Mouse (Mus musculus) megakaryocyte-erythroid progenitor cell, adult 5-6 weeks (primary cell): Measurements from ENCODE around the gene Mgat1. TPM values are rescaled to one million over a fixed set of nuclear protein-coding genes. Genes with fewer than 3 reads are reported as not detected.

Source experiments
- ATAC-seq: replicated peaks from 2 replicates; pipeline ENCODE4 v1.8.0; 2016; ENCODE audit warnings: mild to moderate bottlenecking, inconsistent platforms; ENCODE audit not compliant: severe bottlenecking, poor library complexity, low FRiP score, low TSS enrichment
- total RNA-seq, 2 experiments: library from RNA; stranded (forward) in 1 of 2; stranded (reverse) in 1 of 2; fragments of 200-1000, 215-1000 nt in 1 of 2; fragments of >200 nt in 1 of 2; fragmentation: Nextera tagmentation in 1 of 2; gene quantifications; 2 replicates each; pipeline ENCODE4 v1.2.3; 2014 to 2017

Mgat1 gene
- total RNA-seq, 2 experiments from 2014 or later: 34.2 to 53.5 TPM

DNA sequence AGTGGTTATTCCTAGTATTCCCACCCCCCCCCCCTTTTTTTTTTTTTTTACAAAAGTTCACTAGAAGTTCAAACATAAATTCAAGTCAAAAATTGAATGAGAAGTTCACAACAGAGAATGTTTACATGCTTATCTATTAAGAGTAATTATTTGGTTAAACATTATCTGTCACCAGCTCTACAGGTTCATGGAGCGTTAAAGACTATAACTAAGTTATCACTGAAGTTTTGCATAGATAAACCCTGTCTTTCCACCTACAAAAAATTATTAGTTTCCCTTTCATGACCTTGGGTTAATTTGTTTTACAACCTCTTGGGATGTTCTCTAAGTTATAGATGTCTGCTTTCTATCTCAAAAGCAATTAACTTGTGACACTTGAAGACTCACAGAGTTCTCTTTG, 3.7 kb upstream of the Mgat1 start:
- no peak for ATAC-seq

DNA sequence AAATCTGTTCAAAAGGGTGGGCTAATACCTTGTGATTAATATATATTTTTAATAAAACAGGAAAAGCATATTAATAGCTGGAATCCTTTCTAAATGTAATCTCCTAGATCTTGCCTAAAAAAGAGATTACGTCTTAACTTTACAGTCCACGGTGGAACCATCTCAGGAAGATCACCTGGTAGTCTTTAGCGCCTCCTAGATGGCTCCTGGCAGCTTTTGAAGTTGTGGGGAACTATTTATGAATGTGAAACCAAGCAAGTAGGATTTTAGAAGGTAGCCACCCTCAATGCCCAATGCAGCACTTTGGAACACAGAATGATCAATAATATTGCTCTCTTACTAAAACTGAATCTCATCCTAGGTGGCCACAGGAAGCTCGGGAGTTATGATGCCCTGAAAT, 3.1 kb upstream of the Mgat1 start:
- ATAC-seq: no peak

DNA sequence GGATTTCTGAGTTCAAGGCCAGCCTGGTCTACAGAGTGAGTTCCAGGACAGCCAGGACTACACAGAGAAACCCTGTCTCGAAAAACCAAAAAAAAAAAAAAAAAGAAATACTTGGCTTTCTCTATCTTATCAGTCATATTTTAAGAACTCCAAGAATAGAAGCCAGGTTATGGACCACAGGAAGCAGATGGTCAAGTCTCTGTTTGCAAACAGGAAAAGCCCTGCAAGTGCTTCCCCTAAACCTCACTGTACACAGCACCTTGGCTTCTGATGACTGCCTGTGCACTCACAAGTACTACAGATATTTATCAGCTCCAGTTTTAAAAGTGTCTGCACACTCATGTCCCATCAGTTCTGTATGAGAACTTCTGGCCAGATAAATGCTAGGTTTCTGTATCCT, 2.5 kb upstream of the Mgat1 start:
- ATAC-seq: no peak

DNA sequence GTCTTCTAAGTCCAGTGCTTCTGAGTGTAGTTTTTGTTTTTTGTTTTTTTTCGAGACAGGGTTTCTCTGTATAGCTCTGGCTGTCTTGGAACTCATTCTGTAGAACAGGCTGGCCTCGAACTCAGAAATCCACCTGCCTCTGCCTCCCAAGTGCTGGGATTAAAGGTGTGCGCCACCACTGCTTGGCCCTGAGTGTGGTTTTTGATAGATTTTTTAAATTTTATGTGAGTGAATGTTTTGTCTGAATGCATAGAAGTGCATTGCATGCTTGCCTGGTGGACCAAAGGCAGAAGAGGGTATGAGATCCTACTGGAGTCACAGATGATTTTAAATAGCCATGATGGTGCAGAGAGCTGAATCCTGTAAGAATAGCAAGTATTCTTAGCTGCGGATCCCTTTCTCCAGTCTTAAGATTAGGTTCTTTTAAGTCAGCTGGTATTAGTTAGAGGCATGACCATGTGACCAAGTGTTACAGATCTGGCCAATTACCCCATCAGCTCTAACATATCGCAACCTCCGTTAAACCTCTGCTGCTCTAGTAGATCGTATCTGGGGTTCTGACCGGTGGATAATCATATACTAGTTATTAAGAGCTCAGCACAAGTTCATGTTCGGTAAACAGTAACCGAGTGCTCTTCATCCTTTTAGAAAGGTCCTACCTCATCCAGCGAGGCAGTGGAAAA, 906 bp upstream of the Mgat1 start:
- no peak for ATAC-seq

DNA sequence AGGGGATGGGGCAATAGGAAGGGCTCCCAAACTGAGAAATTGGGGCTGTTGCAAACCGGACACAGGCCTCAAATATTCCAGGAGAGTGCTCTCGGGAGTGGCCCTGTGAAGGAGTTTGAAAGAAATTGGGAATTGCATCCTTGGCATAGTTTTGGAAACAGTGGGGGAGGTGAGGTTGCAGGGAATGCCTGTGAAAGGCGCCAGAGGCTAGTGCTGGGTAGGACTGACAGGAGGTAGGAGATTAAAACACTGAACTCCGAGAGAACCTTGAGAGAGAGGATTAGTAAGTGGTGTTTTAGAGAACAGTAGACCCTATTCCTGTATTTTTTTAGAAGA, 572 bp downstream of the Mgat1 start:
- no peak for ATAC-seq

DNA sequence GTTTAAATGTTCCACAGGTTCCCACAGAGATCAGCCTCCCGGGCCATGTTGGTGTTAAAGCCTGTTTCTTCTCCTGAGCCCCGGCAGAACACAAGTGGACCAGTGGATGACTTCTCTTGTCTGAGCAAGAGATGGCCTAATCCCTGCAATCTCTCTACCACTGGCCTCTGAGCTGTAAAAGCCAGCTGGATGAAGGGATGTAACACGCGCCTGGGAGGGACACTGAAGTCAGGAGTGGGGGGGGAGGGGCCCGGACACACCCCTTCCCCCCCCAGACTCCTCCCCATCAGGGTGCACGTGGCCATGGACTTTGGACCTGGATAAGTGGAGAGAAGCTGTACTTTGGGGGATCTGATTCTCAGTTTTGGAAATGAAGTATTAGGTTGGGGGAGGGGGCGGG, 1.2 kb downstream of the Mgat1 start:
- no peak for ATAC-seq

DNA sequence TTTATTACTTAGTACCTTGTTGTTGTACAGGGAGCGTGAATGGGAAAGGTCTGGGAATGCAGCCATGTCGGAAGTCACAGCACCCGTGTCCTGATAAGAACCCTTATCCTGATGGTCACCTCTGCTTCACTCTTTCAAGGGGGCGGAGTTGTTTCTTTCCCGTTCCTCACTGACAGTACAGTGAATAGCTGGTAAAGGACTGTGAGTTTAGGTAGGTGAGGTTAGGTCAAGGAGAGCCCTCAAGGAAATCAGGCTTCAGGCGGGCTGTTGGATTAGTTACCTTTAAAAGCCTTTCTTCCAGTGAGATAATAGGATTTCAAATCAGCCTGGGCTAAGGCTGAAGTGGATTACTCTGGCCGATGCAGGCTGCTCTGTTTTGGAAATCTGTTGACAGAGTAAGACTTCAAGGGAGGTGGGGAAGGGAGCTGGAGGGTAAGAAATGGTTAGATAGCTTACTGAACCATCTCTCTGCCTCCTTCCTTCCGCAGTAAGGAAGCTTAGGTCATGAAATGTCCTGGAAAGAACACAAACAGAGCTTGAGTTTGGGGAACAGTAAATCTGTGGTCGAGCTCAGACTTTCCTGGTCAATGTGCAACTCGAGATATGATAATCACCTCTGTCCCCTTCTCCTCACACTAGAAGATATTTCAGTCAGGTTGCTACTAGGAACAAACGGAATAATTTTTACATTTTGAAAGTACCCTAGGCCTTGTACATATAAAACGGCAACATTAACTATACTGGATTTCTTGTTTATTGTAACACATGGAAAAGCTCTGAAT, 1.8 kb downstream of the Mgat1 start:
- ATAC-seq: no peak

DNA sequence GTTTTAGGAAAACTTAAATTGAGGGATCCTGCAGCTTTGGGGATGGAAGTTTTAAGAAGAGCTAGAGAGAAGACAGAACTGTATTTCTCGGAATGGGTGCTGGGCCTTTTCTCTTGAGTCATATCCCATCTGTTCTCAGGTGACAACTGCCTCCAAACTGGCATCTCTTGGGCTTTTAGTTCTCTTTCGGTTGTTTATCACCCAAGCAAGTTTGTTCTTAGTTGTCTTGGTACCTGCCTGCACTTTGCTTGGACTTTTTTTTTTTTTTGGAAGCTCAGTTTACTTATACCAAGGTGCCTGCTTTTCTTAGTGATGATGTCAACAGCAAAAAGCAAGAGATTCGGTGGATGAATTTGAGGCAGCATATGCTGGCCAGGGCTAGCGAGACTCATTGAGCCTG, 2.5 kb downstream of the Mgat1 start:
- ATAC-seq: no peak

DNA sequence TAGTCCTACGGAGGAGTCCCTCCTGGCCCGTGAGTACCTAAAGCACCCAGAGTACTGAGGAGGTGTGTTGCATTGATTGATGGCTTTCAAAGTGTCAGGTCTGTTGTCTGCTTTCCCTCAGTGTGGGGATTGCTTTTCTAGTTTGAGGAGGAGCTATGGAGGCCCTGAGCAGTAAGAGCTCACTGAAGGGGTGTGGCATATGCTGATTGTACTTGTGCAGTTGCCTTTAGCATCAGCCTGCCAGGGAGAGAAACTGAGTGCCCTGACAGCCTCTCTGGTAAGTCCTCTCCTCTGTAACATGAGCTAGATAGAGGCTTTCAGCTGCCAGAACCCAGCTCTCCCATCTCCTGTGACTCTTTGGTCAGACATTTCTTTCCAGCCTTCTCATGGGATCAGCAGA, 3.3 kb downstream of the Mgat1 start:
- ATAC-seq: no peak

DNA sequence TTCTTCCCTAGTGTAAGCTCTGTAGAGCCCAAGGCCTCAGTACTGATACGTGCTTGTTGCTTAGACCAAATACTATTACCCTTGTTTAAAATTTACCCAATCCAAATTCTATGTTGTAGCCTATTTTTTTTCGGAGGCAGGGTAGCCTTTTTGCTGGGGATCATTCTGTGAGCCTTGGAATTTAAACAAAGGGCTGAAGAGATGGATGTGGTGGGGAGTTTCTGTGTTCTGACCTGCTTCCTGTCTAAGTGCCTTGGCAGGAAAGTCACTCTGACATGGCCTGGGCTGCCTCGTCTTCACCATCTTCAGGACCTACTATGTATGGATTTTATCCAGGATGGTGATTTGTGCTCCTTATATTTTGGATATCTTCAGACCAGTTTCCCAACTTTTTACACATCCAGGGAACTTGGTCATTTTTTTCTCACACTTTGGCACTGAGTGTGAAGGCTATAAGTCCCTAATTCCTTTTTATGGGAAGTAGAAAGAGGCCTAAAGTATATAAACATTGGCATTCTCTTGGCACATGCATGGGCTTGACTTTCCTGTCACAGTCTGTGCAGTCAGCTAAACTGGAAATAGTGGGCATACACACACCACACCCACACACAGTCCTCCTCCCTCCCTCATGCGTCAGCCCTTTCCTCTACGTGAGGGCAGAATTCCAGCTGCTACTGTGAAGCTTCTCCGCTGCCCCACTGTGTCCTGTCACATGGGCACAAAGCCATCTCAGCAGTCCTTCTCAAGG, 4.4 kb downstream of the Mgat1 start:
- no peak for ATAC-seq

DNA sequence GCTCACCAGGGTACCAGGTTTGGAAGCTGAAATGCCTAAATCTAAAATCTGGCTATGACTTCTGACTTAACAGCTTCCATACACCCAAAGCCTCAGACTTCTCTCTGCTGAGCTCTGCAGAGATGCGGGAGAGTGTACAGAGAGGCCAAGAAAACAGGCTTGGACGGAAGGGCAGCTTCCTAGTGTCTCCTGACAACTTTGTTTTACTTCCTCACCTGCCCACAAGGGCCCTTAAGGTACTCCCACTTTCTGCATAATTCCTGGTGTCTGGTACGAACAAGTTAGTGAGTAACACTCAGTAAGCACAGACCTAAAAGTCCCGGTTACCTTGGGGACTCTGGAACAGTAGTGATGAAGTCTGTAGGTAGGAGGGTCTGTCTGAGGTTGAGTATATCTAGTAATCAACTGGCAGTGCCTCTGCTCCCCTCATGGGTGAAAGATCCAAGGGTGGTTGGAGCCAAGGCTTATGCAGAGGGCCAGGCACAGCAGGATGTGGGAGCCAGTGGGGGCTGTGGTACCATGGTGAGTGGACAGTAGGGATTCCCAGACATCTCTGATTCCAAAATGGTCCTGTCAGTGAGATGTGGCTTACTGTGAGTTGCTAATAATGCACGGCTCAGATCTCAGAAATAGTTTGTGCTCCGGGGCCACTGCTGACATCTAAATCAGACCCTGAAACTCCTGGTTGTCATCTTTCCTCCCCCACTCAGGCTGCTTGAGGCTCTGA, 5.1 kb downstream of the Mgat1 start:
- ATAC-seq: no peak

DNA sequence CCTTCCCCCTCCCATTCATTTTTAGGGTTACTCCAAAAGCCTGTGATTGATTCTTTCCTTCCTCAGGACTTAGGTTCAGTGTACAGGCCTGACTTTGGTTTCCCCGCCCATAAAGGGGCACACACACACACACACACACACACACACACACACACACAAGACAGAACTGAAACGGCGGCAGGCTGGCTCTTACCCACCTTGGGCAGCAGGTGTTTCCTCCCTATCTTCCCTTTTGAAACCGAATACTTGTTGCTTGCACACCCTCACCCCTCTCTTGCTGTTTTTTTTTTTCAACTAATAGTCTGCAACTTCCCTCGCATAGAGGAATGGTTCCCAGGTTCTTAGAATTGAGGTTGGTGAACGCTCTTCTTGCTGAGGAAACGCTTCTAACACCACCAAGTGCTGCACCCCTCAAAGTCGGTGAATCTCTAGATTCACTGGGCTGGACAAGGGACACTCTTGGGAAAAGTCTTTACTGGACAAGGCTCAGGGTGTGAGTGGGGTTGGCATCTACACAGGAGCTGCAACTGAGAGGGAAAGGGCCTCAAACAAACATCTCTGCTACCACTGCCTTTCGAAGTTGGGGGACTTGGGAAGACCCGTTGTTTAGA, 5.9 kb downstream of the Mgat1 start:
- ATAC-seq: no peak

DNA sequence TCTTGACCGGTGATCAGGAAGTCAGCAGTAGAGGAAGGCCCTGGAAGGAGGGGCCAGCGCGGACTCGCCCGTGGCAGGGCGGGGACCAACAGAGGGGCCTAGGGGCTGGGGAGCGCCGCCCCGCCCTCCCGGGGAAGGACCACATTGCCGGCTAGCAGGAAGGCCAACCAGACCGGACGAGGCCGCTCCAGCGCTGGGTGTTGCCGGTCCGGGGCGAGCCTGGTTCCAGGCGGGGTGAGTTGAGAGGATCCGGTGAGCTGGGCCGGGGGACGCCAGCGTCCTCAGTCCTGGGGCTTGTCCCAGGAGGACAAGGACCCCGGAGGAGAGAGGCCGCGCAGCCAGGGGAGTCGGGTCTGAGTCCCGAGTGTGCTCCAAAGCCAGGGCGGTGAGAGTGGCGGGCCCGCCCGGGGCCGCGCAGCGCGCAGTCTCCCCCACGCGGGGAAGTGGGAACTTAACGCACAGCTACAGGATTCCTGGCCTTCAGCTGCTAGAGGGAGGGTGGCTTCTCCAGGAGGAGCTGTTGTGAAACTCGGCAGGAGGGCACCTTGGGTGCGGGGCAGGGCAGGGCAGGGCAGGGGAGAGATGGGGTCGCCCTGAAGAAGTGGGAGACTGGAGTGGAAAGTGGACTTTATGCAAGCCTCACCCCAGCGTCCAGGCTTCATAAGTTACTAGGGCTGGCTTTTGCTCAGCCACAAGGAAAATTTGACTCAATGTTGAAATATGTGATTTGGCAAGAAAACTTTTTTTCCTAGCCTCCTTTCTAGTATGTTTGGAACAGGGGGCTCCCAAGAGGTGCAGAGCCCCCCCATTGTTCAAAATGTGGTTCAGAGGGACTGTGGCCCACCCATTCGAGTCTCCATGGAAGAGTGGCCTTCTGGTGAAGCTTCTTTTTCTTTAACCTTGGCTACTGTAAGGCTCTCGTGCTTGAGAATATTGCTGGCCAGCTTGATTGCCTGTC, 6.7 kb downstream of the Mgat1 start:
- peak; percentile 51 for ATAC-seq

DNA sequence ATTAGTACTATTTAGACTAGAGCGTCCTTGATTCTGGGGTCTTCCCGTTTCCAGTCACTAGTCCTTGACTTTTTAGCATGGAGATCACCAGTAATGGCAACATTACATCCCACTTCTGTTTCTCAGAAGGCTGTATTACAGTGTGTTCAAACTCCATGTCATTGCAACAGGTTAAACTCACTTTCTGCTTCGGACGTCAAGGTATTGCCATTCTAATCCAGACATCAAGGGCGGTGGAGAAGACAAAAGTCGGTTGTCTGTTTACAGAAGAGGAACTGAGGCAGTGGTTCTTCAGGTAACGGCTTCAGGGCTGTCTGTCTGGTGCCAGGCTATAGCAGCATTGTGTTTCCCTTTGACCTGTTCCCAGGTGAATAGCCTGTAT, 7.4 kb downstream of the Mgat1 start:
- 0 out of 2 replicates have a peak, but pooled peaks have one; percentile 1 for ATAC-seq

DNA sequence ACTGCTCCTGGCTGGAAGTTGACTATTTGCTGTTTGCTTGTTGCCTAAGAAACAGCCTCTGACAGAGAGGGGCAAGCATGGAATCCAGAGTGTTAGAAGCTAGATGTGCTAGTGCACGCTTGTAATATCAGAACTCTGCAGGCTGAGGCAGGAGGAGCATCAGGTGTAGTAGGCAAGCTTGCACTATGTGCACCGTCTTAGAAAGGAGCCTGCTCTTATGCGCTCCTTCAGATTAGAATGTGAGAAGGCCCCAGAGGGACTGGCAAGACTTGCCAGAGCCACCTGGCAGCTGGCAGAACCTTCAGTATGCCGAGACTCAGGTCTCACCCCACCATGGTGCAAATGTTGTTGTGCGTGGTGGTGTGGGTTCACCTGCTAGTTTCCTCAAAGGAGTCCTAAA, 8.1 kb downstream of the Mgat1 start:
- ATAC-seq: peak; percentile 72

DNA sequence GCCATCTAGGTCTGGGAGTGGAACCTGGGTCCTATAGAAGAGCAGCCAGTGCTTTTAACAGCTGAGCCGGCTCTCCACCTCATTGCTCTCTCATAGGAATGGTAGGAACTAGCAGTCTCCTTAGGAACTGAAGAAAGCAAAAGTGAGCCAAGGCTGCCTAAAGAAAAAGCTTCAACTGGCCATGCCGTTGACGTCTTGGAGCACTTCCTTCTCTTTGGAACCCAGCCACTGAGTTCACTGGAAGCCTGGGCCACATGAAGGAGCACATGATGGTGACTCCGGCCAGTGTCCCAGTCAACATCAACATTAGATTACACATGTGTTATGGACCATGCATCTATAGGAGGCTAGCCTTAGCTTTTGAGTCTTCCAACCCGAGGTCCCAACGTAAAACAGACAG, 9.0 kb downstream of the Mgat1 start:
- no peak for ATAC-seq

DNA sequence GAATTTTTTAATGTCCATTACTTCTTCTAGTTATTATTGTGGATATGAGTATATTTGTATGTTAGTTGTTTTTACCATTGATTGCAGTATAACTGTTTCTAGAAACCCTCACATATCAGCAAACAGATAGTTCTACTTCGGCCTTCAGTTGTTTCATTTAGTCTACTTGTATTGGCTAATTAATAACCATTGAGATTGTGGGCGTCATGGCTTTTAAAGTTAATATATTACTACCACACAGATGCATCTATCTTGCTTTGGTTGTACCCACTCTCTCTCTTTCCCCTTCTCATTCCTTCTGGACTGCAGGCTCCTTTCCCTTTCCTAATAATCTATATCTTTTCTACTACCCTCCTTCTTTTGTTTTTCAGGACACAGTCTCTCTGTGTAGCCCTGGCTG, 15.3 kb downstream of the Mgat1 start:
- ATAC-seq: no peak

DNA sequence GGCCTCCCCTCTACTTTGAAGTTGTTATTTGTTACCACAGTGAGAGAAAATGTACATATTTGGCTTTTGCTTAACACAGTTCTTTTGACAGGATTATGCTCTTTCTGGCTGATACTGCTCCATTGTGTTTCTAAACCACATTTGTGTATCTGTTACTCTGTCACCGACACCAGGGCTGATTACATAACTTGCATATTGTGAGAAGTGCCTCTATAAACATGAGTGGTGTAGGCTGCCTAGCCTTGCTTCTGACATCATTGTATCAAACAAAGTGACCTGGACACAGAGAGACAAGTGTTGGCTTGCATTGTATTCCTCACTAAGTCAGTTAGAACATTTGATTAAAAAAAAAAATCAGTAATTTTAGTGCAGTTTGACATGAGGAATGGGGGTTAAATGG, 15.8 kb downstream of the Mgat1 start:
- ATAC-seq: no peak
